Mouse (Mus musculus) liver, postnatal 0 days (tissue): ENCODE measurements around the gene Gnb1.

Experiments used
- CTCF ChIP-seq: sonication (generic); IDR thresholded peaks from 2 replicates; pipeline ENCODE4 v1.5.1; 2016; ENCODE audit warnings: antibody characterized with exemption, low read depth
- EP300 ChIP-seq: IDR thresholded peaks from 2 replicates; pipeline ENCODE4 v1.6.1; 2016; ENCODE audit warnings: antibody characterized with exemption, low read depth, mild to moderate bottlenecking

DNA sequence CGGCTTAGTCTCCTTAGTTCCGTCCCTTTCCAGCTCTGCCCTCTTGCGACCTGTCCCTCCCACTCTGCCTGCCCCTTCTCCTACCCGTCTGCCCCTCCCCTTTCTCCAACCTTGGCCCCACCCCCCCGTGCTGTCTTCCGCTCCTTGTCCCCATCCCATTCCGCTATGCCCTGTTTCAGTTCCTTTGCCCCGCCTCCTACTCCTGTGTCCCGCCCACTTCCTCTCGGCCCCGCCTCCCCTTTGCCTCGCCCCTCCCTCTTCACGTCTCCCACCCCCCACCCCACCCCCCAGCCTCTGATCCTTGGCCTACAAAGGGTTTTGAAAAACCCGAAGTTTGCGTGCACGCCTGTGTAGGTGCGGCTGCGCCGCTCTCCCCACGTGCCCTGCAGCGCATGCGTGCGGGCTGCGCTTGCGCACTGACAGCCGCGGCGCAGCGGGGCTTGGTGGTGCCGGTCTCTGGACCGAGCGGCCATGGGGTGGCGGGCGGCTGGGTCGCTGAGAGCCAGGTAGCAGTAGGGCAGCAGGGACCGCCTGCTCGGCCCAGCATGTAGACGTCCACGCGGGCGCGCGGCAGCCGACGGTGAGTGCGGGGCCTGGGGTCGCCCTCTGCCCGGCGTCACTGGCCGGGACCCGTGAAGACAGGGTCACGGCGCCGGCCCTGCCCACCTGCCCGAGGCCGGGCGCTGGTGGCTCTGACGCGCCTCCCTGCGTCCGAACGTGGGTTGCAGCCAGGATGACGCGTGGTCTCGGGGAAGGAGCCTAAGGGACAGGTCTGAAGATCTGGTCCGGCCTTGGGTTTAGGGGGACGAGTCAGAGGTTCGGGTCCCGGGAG is 72.5 kb downstream of the Gnb1 start:
- TF ChIP-seq EP300: no peak
- peak; percentile 71 for TF ChIP-seq CTCF
